Mouse (Mus musculus): ENCODE measurements at regions not wholly inside any gene's neighbourhood (a gene's known extent, or its start where the extent isn't known, plus 50 kb on each side); places are given as distances from the start of the nearest gene placed in this dataset.

DNA sequence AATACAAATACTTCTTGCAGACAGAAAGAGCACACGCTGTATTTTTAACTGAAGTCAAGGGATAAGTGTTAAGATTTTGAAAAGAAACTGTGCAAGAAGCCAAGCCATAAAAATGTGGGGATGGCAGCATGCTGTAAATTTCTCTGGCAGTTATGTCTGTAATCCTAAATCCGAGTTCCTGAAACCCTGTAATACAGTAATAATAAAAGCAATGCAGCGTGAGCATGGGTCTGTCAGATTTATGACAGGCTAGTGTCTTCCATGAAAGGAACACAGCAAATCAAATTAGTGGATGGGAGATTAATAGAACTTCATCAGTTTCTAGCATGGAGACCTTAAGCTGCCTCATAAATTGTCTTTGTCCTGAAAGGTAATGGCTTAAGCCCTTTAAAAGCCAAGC, 597.7 kb downstream of the 1190002N15Rik start:
- Histone ChIP-seq H3K27ac (no peak overlapping the region), H3K36me3 (no peaks in the 10 kb centered on the region), H3K4me3 (no peak overlapping the region), H3K27me3 (ENCODE audit: insufficient read depth, poor library complexity, severe bottlenecking) (no peaks in the 10 kb centered on the region), H3K4me1 (no peaks in the 10 kb centered on the region), H3K9me3 (no peaks in the 10 kb centered on the region)
- WGBS: 73% methylated on average over 3 of the region's 3 CpGs
- DNase-seq (ENCODE audit: low spot score): no peak

DNA sequence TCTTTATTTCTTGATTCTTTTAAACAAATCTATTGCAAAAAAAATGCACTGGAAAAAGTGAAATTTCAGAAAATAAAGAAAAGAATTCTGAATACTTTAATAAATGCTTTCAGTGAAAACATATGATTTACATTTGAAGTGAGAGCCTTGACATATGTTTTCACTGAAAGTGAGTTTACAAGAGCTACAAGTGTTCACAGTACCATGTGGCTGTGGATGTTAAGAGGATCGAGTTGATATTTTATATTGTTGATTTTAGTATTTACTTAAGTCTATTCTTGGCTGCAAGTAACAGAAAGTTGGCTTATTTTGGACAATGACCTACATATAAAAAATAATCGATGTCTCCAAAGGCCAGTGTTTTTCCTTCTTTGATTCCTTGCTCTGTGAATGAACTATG, 607.2 kb downstream of the 1190002N15Rik start:
- no peak for DNase-seq (ENCODE audit: low spot score)
- H3K36me3 ChIP-seq: no peaks in the 10 kb centered on the region
- H3K4me1 ChIP-seq: no peaks in the 10 kb centered on the region
- no peaks in the 10 kb centered on the region for H3K9me3 ChIP-seq
- H3K27me3 ChIP-seq (ENCODE audit: insufficient read depth, poor library complexity, severe bottlenecking): no peaks in the 10 kb centered on the region
- H3K27ac ChIP-seq: no peak overlapping the region
- H3K4me3 ChIP-seq: no peak overlapping the region
- WGBS: 79% methylated on average over 2 of the region's 2 CpGs

DNA sequence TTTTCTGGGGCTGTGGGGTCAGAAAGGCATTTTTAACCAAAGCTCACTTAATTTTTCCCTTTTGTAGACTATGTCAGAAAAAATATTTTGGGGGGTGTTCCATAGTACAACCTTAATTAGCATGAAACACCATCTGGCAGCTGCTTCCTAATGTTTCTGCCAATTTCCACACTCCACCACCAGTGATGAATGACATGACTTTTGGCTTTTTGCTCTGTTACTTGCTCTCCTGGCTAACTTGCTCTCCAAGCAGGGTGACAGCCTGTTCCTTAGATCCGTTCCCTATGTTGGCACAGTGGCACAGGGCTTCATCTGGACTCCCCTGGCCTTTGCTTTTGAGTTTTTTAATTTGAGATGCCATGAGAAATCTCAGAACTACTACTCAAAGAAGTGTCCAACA, 648.6 kb downstream of the 1190002N15Rik start:
- Histone ChIP-seq H3K36me3 (no peaks in the 10 kb centered on the region), H3K4me3 (no peak overlapping the region), H3K9me3 (no peaks in the 10 kb centered on the region), H3K4me1 (no peaks in the 10 kb centered on the region), H3K27ac (no peak overlapping the region), H3K27me3 (ENCODE audit: insufficient read depth, poor library complexity, severe bottlenecking) (no peaks in the 10 kb centered on the region)
- no peak for DNase-seq (ENCODE audit: low spot score)
- 70% methylated on average over 1 of the region's 1 CpGs for WGBS

DNA sequence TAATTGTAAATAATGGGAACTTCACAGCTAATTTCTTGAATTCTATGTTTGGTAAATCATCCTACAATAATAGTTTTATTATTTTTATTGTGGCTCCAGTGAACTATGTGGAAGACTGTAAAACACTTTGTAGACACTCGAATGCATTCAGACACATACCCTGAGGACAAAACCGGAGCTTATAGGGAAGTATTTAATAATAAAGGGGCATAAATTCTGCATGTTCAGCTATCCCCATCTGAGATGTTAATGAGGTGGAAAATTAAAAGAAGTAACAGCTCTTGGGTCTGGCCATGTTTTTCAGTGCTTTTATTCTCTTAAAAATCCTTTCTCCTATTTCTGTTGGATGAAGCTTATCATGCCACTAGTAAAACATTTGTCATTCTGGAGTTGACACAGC, 657.8 kb downstream of the 1190002N15Rik start:
- no peaks in the 10 kb centered on the region for H3K36me3 ChIP-seq
- no peak overlapping the region for H3K27ac ChIP-seq
- no peak overlapping the region for H3K4me3 ChIP-seq
- no peaks in the 10 kb centered on the region for H3K4me1 ChIP-seq
- DNase-seq (ENCODE audit: low spot score): no peak
- H3K27me3 ChIP-seq (ENCODE audit: insufficient read depth, poor library complexity, severe bottlenecking): no peaks in the 10 kb centered on the region
- WGBS: 64% methylated on average over 2 of the region's 2 CpGs
- no peaks in the 10 kb centered on the region for H3K9me3 ChIP-seq

DNA sequence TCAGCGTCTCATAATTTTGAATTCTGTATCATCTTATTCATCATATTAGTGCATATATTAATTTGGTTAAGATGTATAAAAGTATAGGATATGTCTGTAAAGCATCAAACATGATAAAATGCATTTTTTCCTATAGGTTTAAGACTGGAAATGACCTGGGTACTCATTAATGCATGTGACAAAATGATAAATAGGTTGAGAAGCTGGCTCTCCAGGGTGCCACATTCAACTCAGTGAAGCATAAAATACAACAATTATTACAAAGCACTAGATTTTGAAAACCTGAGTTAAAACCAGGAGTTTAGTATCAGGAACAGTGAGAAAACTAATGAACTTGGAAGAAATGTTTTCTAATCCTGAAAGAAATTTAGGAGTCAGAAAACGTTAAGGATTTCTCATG, 658.3 kb downstream of the 1190002N15Rik start:
- no peak for DNase-seq (ENCODE audit: low spot score)
- no peaks in the 10 kb centered on the region for H3K27me3 ChIP-seq (ENCODE audit: insufficient read depth, poor library complexity, severe bottlenecking)
- H3K4me1 ChIP-seq: no peaks in the 10 kb centered on the region
- H3K9me3 ChIP-seq: no peaks in the 10 kb centered on the region
- H3K36me3 ChIP-seq: no peaks in the 10 kb centered on the region
- no peak overlapping the region for H3K4me3 ChIP-seq
- H3K27ac ChIP-seq: no peak overlapping the region
- 90% methylated on average over 2 of the region's 2 CpGs for WGBS

DNA sequence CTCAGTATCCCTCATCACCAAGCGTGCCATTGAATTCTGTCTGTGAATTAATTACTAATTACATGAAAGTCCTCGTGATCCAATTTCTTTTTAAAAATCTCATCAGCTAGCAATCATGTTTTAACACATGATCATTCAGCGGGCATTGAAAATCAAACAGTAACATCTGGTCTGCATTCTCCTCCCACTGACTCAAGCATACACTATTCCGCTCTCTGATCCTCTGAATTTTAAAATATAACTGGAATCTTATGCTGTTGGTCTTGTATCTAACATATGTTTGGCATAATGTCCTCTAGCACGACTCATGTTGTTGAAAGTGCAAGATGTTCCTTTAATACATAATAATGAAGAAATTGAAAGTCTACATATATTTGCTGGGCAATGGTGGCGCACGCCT, 667.1 kb downstream of the 1190002N15Rik start:
- H3K27me3 ChIP-seq (ENCODE audit: insufficient read depth, poor library complexity, severe bottlenecking): no peaks in the 10 kb centered on the region
- H3K36me3 ChIP-seq: no peaks in the 10 kb centered on the region
- no peaks in the 10 kb centered on the region for H3K4me1 ChIP-seq
- 83% methylated on average over 7 of the region's 7 CpGs for WGBS
- H3K4me3 ChIP-seq: no peak overlapping the region
- no peaks in the 10 kb centered on the region for H3K9me3 ChIP-seq
- H3K27ac ChIP-seq: no peak overlapping the region
- no peak for DNase-seq (ENCODE audit: low spot score)

DNA sequence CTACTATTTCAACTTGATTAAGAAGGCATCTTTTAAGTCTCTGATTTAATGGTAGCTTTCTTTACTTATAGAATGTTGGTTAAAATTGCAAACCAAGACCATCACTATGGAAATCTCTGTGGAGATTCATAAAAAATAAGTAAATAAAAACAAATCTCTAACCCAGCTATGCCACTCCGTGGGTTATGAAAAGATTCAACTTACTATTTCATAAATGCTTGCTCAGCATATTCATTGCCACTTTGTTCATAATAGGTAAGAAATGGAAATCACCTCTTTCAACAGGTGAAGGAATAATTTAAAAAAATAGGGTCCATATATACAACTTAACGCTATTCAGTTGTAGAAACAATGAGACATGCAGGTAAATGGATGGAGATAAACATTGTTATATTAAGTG, 679.9 kb downstream of the 1190002N15Rik start:
- Histone ChIP-seq H3K4me1 (no peaks in the 10 kb centered on the region), H3K27me3 (ENCODE audit: insufficient read depth, poor library complexity, severe bottlenecking) (no peaks in the 10 kb centered on the region), H3K27ac (no peak overlapping the region), H3K9me3 (no peaks in the 10 kb centered on the region), H3K36me3 (no peaks in the 10 kb centered on the region), H3K4me3 (no peak overlapping the region)
- DNase-seq (ENCODE audit: low spot score): no peak
- 55% methylated on average over 2 of the region's 2 CpGs for WGBS

DNA sequence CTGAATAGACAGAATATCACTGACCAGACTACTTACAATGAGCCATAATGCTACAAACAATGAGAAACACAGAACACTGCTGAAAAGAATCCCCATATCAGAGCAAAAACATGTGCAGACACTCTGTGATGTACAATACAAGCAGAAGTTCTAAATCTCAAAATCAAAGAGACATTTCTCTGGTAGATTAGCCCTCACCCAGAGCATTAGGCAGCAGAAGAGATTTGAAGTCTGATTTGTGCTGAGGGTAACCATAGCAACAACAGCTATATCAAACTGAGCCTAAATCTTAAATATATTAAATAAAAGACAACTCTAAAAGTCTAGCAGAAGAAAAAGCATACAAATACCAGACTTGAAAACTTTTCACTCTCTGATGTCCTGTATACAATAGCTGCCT, 691.5 kb downstream of the 1190002N15Rik start:
- DNase-seq (ENCODE audit: low spot score): no peak
- Histone ChIP-seq H3K4me1 (no peaks in the 10 kb centered on the region), H3K36me3 (no peaks in the 10 kb centered on the region), H3K27ac (no peak overlapping the region), H3K9me3 (no peaks in the 10 kb centered on the region), H3K27me3 (ENCODE audit: insufficient read depth, poor library complexity, severe bottlenecking) (no peaks in the 10 kb centered on the region), H3K4me3 (no peak overlapping the region)

DNA sequence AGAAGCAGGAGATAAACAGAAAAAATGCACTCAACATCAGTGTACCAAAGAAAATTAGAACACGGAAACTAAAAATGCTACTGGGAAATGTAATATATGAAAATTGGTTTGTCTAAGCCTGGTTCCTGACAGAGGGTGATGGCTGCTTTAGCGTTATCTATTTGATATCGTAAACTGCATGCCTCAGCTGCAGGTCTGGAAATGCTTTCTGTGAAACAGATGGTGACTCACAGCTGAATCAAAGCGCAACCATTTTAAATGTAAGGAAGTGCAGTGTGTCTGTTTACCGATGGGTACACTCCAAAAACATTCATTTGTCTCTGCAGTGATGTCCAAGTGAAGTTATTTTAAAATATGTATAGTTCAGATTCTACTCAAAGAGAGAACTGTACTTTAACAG, 694.0 kb downstream of the 1190002N15Rik start:
- Histone ChIP-seq H3K4me1 (no peaks in the 10 kb centered on the region), H3K27ac (no peak overlapping the region), H3K36me3 (no peaks in the 10 kb centered on the region), H3K27me3 (ENCODE audit: insufficient read depth, poor library complexity, severe bottlenecking) (no peaks in the 10 kb centered on the region), H3K9me3 (no peaks in the 10 kb centered on the region), H3K4me3 (no peak overlapping the region)
- no peak for DNase-seq (ENCODE audit: low spot score)
- WGBS: 72% methylated on average over 5 of the region's 5 CpGs

Measured in heart, embryonic 10.5 days (tissue).